Mouse (Mus musculus) heart, embryonic 13.5 days (tissue): Measurements from ENCODE around the gene Gm13283. TPM values are rescaled to one million over a fixed set of nuclear protein-coding genes. Genes with fewer than 3 reads are reported as not detected.
A peak's percentile ranks its signal among the peaks of the same experiment; 100 is the strongest.
"Not testable (repeated sequence)": the region's sequence is repeated elsewhere in the genome, so short reads cannot be mapped to it uniquely, and the experiment has no call there.

Experiments
- ATAC-seq: fragments of 200-750 bp; cut with Nextera tagmentation; 2 replicates; pipeline ENCODE4 v1.8.0; 2017; ENCODE audit warnings: moderate TSS enrichment; ENCODE audit not compliant: insufficient number of reproducible peaks, low FRiP score, low TSS enrichment; ENCODE audit errors: extremely low read depth
- H3K27ac ChIP-seq: fragments of 300-500 bp; sonication (generic); replicated peaks from 2 replicates; pipeline ENCODE4 v1.5.1; 2015; ENCODE audit warnings: moderate library complexity, mild to moderate bottlenecking, inconsistent platforms
- H3K27me3 ChIP-seq: fragments of 300-500 bp; sonication (generic); replicated peaks from 2 replicates; pipeline ENCODE4 v1.6.1; 2015; ENCODE audit warnings: mild to moderate bottlenecking, inconsistent platforms
- H3K36me3 ChIP-seq: fragments of 300-500 bp; sonication (generic); 2 replicates; pipeline ENCODE4 v1.6.1; 2015; ENCODE audit warnings: mild to moderate bottlenecking, inconsistent platforms
- H3K4me1 ChIP-seq: fragments of 300-500 bp; sonication (generic); 2 replicates; pipeline ENCODE4 v1.6.1; 2015; ENCODE audit warnings: inconsistent platforms
- H3K4me2 ChIP-seq: fragments of 300-500 bp; sonication (generic); 2 replicates; pipeline ENCODE4 v1.6.1; 2015; ENCODE audit warnings: inconsistent platforms, mild to moderate bottlenecking, moderate library complexity
- H3K4me3 ChIP-seq: fragments of 300-500 bp; sonication (generic); 2 replicates; pipeline ENCODE4 v1.5.1; 2015; ENCODE audit warnings: moderate library complexity, mild to moderate bottlenecking, inconsistent platforms
- H3K9ac ChIP-seq: fragments of 300-500 bp; sonication (generic); 2 replicates; pipeline ENCODE4 v1.6.1; 2015; ENCODE audit warnings: inconsistent platforms, mild to moderate bottlenecking, moderate library complexity
- H3K9me3 ChIP-seq: fragments of 300-500 bp; sonication (generic); 2 replicates; pipeline ENCODE4 v1.6.1; 2016; ENCODE audit warnings: inconsistent platforms
- WGBS: fragments of 180-500 bp; shearing (Covaris S2); methylation state at CpG from one replicate; pipeline ENCODE4 v1.1.7; 2015; ENCODE audit warnings: mixed read lengths; 5-methylcytosine and 5-hydroxymethylcytosine counted together
- polyA plus RNA-seq: library from polyadenylated mRNA; unstranded; fragments of >200 nt; fragmentation: Nextera tagmentation; extraction: Ambion mirVana; gene quantifications from 2 replicates; pipeline ENCODE4 v1.2.1, GENCODE M21; 2015

Gm13283 gene
- polyA plus RNA-seq, 1 experiment from 2014 or later, result 0.20 TPM

DNA sequence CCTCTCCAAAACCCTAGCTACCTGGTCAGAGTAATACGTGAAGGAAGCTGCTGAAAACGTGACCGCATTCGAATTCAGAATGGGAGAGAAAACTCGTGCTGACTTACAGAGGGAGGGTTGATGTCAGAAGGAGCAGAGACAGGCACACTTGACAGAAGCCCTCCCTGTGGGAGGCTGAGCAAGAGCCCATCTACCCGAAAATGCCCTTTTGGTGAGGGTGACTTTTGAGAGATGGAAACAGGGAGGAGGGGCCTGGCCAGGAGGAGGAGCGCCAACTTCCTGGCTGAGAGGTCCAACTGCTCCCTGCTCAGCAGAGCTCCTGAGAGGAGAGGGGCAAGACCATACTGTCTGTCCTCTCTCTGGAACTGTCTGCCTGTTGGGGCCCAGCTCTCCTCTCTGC lies 39.4 kb downstream of the Gm13283 start, which contains the start of gene Gm13285:
Gm13285 (plus strand) TSS at position 301 of the 400 bp plus-strand sequence.
- not testable (repeated sequence) for H3K9me3 ChIP-seq, H3K27ac ChIP-seq, H3K9ac ChIP-seq, H3K36me3 ChIP-seq, H3K4me2 ChIP-seq, ATAC-seq, H3K27me3 ChIP-seq, H3K4me1 ChIP-seq, H3K4me3 ChIP-seq
- 19% methylated on average over 5 of the region's 7 CpGs for WGBS

GRCm38 (mm10) chr4:88802954-88803353 lies 43.0 kb downstream of the Gm13283 start, which contains the start of gene Gm13287:
TSS of gene Gm13287 (plus strand) at chr4:88803254.
- H3K4me3 ChIP-seq, H3K9me3 ChIP-seq, ATAC-seq, H3K4me1 ChIP-seq, H3K36me3 ChIP-seq, H3K9ac ChIP-seq, H3K27ac ChIP-seq: not testable (repeated sequence)
- Histone ChIP-seq H3K27me3 (peaks cover 10% of the 10 kb centered on the region), H3K4me2 (peak within 1 kb of the TSS; percentile 49)
- WGBS, result no CpG with 5 or more reads among the region's 29 CpGs

GRCm38 (mm10) chr4:88805231-88805630 lies 45.3 kb downstream of the Gm13283 start, which contains the start of gene Gm13288:
TSS of gene Gm13288 (plus strand) at chr4:88805531.
- H3K4me2 ChIP-seq, result 0 out of 2 replicates have a peak within 1 kb of the TSS, but pooled peaks have one; percentile 36
- H3K27me3 ChIP-seq, result peaks cover 15% of the 10 kb centered on the region
- not testable (repeated sequence) for H3K27ac ChIP-seq, ATAC-seq, H3K36me3 ChIP-seq, H3K4me1 ChIP-seq, H3K9ac ChIP-seq, H3K9me3 ChIP-seq
- peak within 1 kb of the TSS; percentile 30 for H3K4me3 ChIP-seq
- no CpG with 5 or more reads among the region's 8 CpGs for WGBS

DNA sequence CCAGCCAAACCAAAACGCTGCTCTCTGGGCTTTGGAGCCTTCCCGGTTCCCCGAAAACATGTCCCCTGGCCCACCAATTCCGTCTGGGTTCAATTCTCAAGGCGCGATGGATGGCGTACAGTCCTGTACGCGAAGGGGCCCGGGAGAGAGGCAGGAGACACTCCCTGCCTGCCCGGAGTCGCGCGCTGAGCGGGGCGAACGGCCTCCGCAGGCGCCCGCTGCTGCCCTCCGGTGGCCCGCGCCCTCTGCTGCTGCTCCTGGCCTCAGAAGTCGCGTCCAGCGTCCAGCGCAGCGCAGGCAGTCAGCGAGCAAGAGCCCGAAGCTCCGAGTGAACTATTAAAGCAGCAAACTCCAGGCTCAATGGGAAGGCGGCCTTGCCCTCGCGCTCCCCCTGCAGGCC lies 45.8 kb downstream of the Gm13283 start:
- H3K36me3 ChIP-seq, result not testable (repeated sequence)
- 0% methylated on average over 14 of the region's 34 CpGs for WGBS

More for the DNA sequence above, 45.8 kb downstream of the Gm13283 start:
- not testable (repeated sequence) for H3K9me3 ChIP-seq, ATAC-seq, H3K9ac ChIP-seq, H3K4me1 ChIP-seq, H3K27ac ChIP-seq
- Histone ChIP-seq H3K4me2 (0 out of 2 replicates have a peak overlapping the region, but pooled peaks have one; percentile 36), H3K27me3 (peaks cover 15% of the 10 kb centered on the region), H3K4me3 (peak overlapping the region; percentile 30)

Other genes with a start within 250 kb of the Gm13283 start
- not detected in 2 replicates for gene Ifnb1, start 237.3 kb upstream of the Gm13283 start, polyA plus RNA-seq
- not detected in 2 replicates for gene Ifna15, start 201.9 kb upstream of the Gm13283 start, polyA plus RNA-seq
- gene Ifna14, start 188.3 kb upstream of the Gm13283 start, polyA plus RNA-seq, result not detected in 2 replicates
- gene Ifna9, start 167.7 kb upstream of the Gm13283 start, polyA plus RNA-seq, result not detected in 2 replicates
- gene Ifna12, start 156.7 kb upstream of the Gm13283 start, polyA plus RNA-seq, result not detected in 2 replicates
- gene C87499, start 125.7 kb upstream of the Gm13283 start, polyA plus RNA-seq, result not detected in 2 replicates
- gene Ifna13, start 115.7 kb upstream of the Gm13283 start, polyA plus RNA-seq, result not detected in 2 replicates
- gene Ifna16, start 83.2 kb upstream of the Gm13283 start, polyA plus RNA-seq, result not detected in 2 replicates
- not detected in 2 replicates for gene Ifna2, start 76.2 kb upstream of the Gm13283 start, polyA plus RNA-seq
- not detected in 2 replicates for gene Ifnab, start 68.8 kb upstream of the Gm13283 start, polyA plus RNA-seq
- gene Gm26566, start 38.3 kb upstream of the Gm13283 start, polyA plus RNA-seq, result 0.33 and 0.84 TPM in 2 replicates
- gene Klhl9, start 37.7 kb upstream of the Gm13283 start, polyA plus RNA-seq, result 70.7 and 76.5 TPM in 2 replicates
- not detected in 2 replicates for gene Gm13271, start 5.3 kb upstream of the Gm13283 start, polyA plus RNA-seq
- gene Gm13290, start 13.7 kb downstream of the Gm13283 start, polyA plus RNA-seq, result 0.29 TPM in 1 of 2 replicates, not detected in the other
- gene Gm13289, start 16.8 kb downstream of the Gm13283 start, polyA plus RNA-seq, result not detected in 2 replicates
- not detected in 2 replicates for gene Gm13272, start 19.7 kb downstream of the Gm13283 start, polyA plus RNA-seq
- gene Ifnz, start 22.0 kb downstream of the Gm13283 start, polyA plus RNA-seq, result not detected in 2 replicates
- not detected in 2 replicates for gene Gm13276, start 25.6 kb downstream of the Gm13283 start, polyA plus RNA-seq
- not detected in 2 replicates for gene Gm13277, start 28.5 kb downstream of the Gm13283 start, polyA plus RNA-seq
- not detected in 2 replicates for gene Gm13278, start 31.4 kb downstream of the Gm13283 start, polyA plus RNA-seq
- not detected in 2 replicates for gene Gm13275, start 34.4 kb downstream of the Gm13283 start, polyA plus RNA-seq
- gene Gm13279, start 37.3 kb downstream of the Gm13283 start, polyA plus RNA-seq, result not detected in 2 replicates
- 0.68 and 0.82 TPM in 2 replicates for gene Gm13285, start 39.5 kb downstream of the Gm13283 start, polyA plus RNA-seq
- gene Gm13287, start 43.1 kb downstream of the Gm13283 start, polyA plus RNA-seq, result not detected in 2 replicates
- gene Gm13288, start 45.4 kb downstream of the Gm13283 start, polyA plus RNA-seq, result not detected in 2 replicates
- gene Ifna7, start 56.1 kb downstream of the Gm13283 start, polyA plus RNA-seq, result not detected in 2 replicates
- not detected in 2 replicates for gene Ifna11, start 59.8 kb downstream of the Gm13283 start, polyA plus RNA-seq
- gene Ifna6, start 67.3 kb downstream of the Gm13283 start, polyA plus RNA-seq, result not detected in 2 replicates
- gene Ifna5, start 75.4 kb downstream of the Gm13283 start, polyA plus RNA-seq, result not detected in 2 replicates
- gene Ifna4, start 81.7 kb downstream of the Gm13283 start, polyA plus RNA-seq, result not detected in 2 replicates
- gene Ifna1, start 90.0 kb downstream of the Gm13283 start, polyA plus RNA-seq, result not detected in 2 replicates
- gene Ifne, start 120.1 kb downstream of the Gm13283 start, polyA plus RNA-seq, result not detected in 2 replicates